Mouse (Mus musculus): ENCODE measurements around the gene Zic4. TPM values are rescaled to one million over a fixed set of nuclear protein-coding genes. Genes with fewer than 3 reads are reported as not detected.

Gene Zic4
- polyA plus RNA-seq, 1 experiment from 2014 or later = 5.5 TPM

GRCm38 (mm10) chr9:91355629-91356352, 6.4 kb upstream of the Zic4 start:
- peak overlapping the region; percentile 44; the same call in 1 of the 2 replicates for H3K27ac ChIP-seq (replicated peaks)
- under 1% methylated on average over 35 of the region's 35 CpGs for WGBS
- H3K27me3 ChIP-seq (replicated peaks; ENCODE audit: low read depth, poor library complexity, severe bottlenecking) = peaks cover 100% of the 10 kb centered on the region
- no peaks in the 10 kb centered on the region for H3K9me3 ChIP-seq
- peak; percentile 79 for DNase-seq (ENCODE audit: low spot score)
- H3K36me3 ChIP-seq (replicated peaks) = no peaks in the 10 kb centered on the region
- H3K4me1 ChIP-seq = peaks cover 17% of the 10 kb centered on the region
- H3K4me3 ChIP-seq = peak overlapping the region; percentile 52

- peaks cover 14% of the 10 kb centered on the region; the same call in 1 of the 2 replicates for H3K4me1 ChIP-seq
- H3K4me3 ChIP-seq = no peak overlapping the region
- peaks cover 100% of the 10 kb centered on the region for H3K27me3 ChIP-seq (replicated peaks; ENCODE audit: low read depth, poor library complexity, severe bottlenecking)
- no peak for DNase-seq (ENCODE audit: low spot score)
- H3K27ac ChIP-seq (replicated peaks) = no peak overlapping the region
- WGBS = 10% methylated on average over 4 of the region's 4 CpGs
- H3K36me3 ChIP-seq (replicated peaks) = no peaks in the 10 kb centered on the region
- no peaks in the 10 kb centered on the region for H3K9me3 ChIP-seq
These were observed 5.9 kb upstream of the Zic4 start for GRCm38 (mm10) chr9:91356353-91356740.

GRCm38 (mm10) chr9:91357321-91357720, 4.9 kb upstream of the Zic4 start:
- Histone ChIP-seq H3K36me3 (replicated peaks) (no peaks in the 10 kb centered on the region), H3K27me3 (replicated peaks; ENCODE audit: low read depth, poor library complexity, severe bottlenecking) (peaks cover 100% of the 10 kb centered on the region), H3K27ac (replicated peaks) (no peak overlapping the region), H3K4me3 (no peak overlapping the region), H3K4me1 (peaks cover 20% of the 10 kb centered on the region; the same call in 1 of the 2 replicates), H3K9me3 (no peaks in the 10 kb centered on the region)
- 9% methylated on average over 3 of the region's 3 CpGs for WGBS
- no peak for DNase-seq (ENCODE audit: low spot score)

- Histone ChIP-seq H3K4me3 (peak overlapping the region; percentile 57; the same call in 1 of the 2 replicates), H3K27ac (replicated peaks) (no peak overlapping the region), H3K27me3 (replicated peaks; ENCODE audit: low read depth, poor library complexity, severe bottlenecking) (peaks cover 100% of the 10 kb centered on the region), H3K36me3 (replicated peaks) (no peaks in the 10 kb centered on the region), H3K4me1 (peaks cover 16% of the 10 kb centered on the region; the same call in 1 of the 2 replicates), H3K9me3 (no peaks in the 10 kb centered on the region)
- peak; percentile 48 for DNase-seq (ENCODE audit: low spot score)
- WGBS = 8% methylated on average over 10 of the region's 10 CpGs
These were observed 3.1 kb upstream of the Zic4 start for GRCm38 (mm10) chr9:91358851-91359687.

GRCm38 (mm10) chr9:91360151-91361032, 1.8 kb upstream of the Zic4 start:
- Histone ChIP-seq H3K27ac (replicated peaks) (no peak overlapping the region), H3K9me3 (no peaks in the 10 kb centered on the region), H3K4me1 (peaks cover 19% of the 10 kb centered on the region), H3K27me3 (replicated peaks; ENCODE audit: low read depth, poor library complexity, severe bottlenecking) (peaks cover 100% of the 10 kb centered on the region), H3K36me3 (replicated peaks) (no peaks in the 10 kb centered on the region), H3K4me3 (peak overlapping the region; percentile 57)
- 3% methylated on average over 21 of the region's 21 CpGs for WGBS
- DNase-seq (ENCODE audit: low spot score) = no peak

GRCm38 (mm10) chr9:91361033-91361855, 969 bp upstream of the Zic4 start:
- H3K36me3 ChIP-seq (replicated peaks) = no peaks in the 10 kb centered on the region
- peak overlapping the region; percentile 81 for H3K27ac ChIP-seq (replicated peaks)
- WGBS = 1% methylated on average over 35 of the region's 35 CpGs
- peaks cover 13% of the 10 kb centered on the region for H3K4me1 ChIP-seq
- peak overlapping the region; percentile 57 for H3K4me3 ChIP-seq
- H3K27me3 ChIP-seq (replicated peaks; ENCODE audit: low read depth, poor library complexity, severe bottlenecking) = peaks cover 100% of the 10 kb centered on the region
- no peaks in the 10 kb centered on the region for H3K9me3 ChIP-seq
- peak; percentile 35 for DNase-seq (ENCODE audit: low spot score)

GRCm38 (mm10) chr9:91363011-91363730, 958 bp downstream of the Zic4 start:
- DNase-seq (ENCODE audit: low spot score) = peak; percentile 44
- Histone ChIP-seq H3K9me3 (no peaks in the 10 kb centered on the region), H3K27me3 (replicated peaks; ENCODE audit: low read depth, poor library complexity, severe bottlenecking) (peaks cover 100% of the 10 kb centered on the region), H3K27ac (replicated peaks) (peak overlapping the region; percentile 81), H3K4me3 (peak overlapping the region; percentile 57), H3K36me3 (replicated peaks) (no peaks in the 10 kb centered on the region), H3K4me1 (peaks cover 13% of the 10 kb centered on the region)
- WGBS = 2% methylated on average over 14 of the region's 14 CpGs

- peak; percentile 64 for DNase-seq (ENCODE audit: low spot score)
- Histone ChIP-seq H3K27ac (replicated peaks) (peak overlapping the region; percentile 81), H3K36me3 (replicated peaks) (no peaks in the 10 kb centered on the region), H3K27me3 (replicated peaks; ENCODE audit: low read depth, poor library complexity, severe bottlenecking) (peaks cover 100% of the 10 kb centered on the region), H3K9me3 (no peaks in the 10 kb centered on the region), H3K4me3 (peak overlapping the region; percentile 57), H3K4me1 (peaks cover 13% of the 10 kb centered on the region)
- WGBS = under 1% methylated on average over 7 of the region's 7 CpGs
These were observed 1.6 kb downstream of the Zic4 start for GRCm38 (mm10) chr9:91363814-91364126.

GRCm38 (mm10) chr9:91364127-91364970, 2.1 kb downstream of the Zic4 start:
- H3K4me1 ChIP-seq = peaks cover 13% of the 10 kb centered on the region
- H3K27me3 ChIP-seq (replicated peaks; ENCODE audit: low read depth, poor library complexity, severe bottlenecking) = peaks cover 100% of the 10 kb centered on the region
- peak overlapping the region; percentile 57 for H3K4me3 ChIP-seq
- peak; percentile 70 for DNase-seq (ENCODE audit: low spot score)
- H3K27ac ChIP-seq (replicated peaks) = peak overlapping the region; percentile 81
- no peaks in the 10 kb centered on the region for H3K9me3 ChIP-seq
- under 1% methylated on average over 77 of the region's 77 CpGs for WGBS
- no peaks in the 10 kb centered on the region for H3K36me3 ChIP-seq (replicated peaks)

GRCm38 (mm10) chr9:91364971-91365501, 2.8 kb downstream of the Zic4 start:
- peaks cover 100% of the 10 kb centered on the region for H3K27me3 ChIP-seq (replicated peaks; ENCODE audit: low read depth, poor library complexity, severe bottlenecking)
- DNase-seq (ENCODE audit: low spot score) = peak; percentile 79
- H3K4me3 ChIP-seq = peak overlapping the region; percentile 57
- H3K9me3 ChIP-seq = no peaks in the 10 kb centered on the region
- under 1% methylated on average over 42 of the region's 42 CpGs for WGBS
- no peaks in the 10 kb centered on the region for H3K36me3 ChIP-seq (replicated peaks)
- H3K4me1 ChIP-seq = peaks cover 13% of the 10 kb centered on the region
- peak overlapping the region; percentile 81 for H3K27ac ChIP-seq (replicated peaks)

Measured in embryonic facial prominence, embryonic 10.5 days (tissue).